Mouse (Mus musculus) bone marrow, adult 2 months (tissue): ENCODE results near the gene Mgat5.

ENCODE experiments used
- CTCF ChIP-seq: fragments of 200-500 bp; IDR thresholded peaks from 2 replicates; pipeline ENCODE4 v1.5.1; 2011; ENCODE audit warnings: low read length, control low read depth; ENCODE audit not compliant: control insufficient read depth, insufficient read depth
- POLR2A ChIP-seq: fragments of 200-500 bp; IDR thresholded peaks from 2 replicates; pipeline ENCODE4 v1.6.1; 2011; ENCODE audit warnings: low read depth, mild to moderate bottlenecking, control low read depth, low read length, borderline replicate concordance; ENCODE audit not compliant: control insufficient read depth

DNA sequence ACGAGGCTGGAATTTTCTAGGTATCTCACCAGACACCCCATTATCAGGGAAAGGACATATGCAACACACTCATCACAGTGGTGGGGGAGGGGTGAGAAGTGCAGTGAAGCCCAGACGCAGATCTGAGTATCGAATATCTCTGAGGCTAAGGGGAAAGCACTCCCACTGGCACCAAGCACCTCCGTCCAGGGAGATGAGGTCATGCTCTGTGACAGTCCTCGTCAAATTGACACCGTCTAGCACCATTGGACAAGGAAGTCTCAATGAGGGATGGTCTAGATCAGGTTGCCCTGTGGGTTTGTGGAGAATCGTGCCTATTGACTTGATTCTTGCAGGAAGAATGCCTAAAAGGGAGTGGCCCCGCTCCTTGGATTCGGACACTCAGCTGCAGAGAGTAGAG is 293.9 kb downstream of the Mgat5 start:
- TF ChIP-seq CTCF = no peak
- TF ChIP-seq POLR2A = no peak
